Mouse (Mus musculus): ENCODE measurements around the gene Snrnp200. TPM values are rescaled to one million over a fixed set of nuclear protein-coding genes. Genes with fewer than 3 reads are reported as not detected.
"Not testable (repeated sequence)": the region's sequence is repeated elsewhere in the genome, so short reads cannot be mapped to it uniquely, and the experiment has no call there.

The Snrnp200 gene
- polyA plus RNA-seq (2014; fragmentation: Nextera tagmentation; extraction: Ambion mirVana) = 54.6 and 68.6 TPM in 2 replicates

DNA sequence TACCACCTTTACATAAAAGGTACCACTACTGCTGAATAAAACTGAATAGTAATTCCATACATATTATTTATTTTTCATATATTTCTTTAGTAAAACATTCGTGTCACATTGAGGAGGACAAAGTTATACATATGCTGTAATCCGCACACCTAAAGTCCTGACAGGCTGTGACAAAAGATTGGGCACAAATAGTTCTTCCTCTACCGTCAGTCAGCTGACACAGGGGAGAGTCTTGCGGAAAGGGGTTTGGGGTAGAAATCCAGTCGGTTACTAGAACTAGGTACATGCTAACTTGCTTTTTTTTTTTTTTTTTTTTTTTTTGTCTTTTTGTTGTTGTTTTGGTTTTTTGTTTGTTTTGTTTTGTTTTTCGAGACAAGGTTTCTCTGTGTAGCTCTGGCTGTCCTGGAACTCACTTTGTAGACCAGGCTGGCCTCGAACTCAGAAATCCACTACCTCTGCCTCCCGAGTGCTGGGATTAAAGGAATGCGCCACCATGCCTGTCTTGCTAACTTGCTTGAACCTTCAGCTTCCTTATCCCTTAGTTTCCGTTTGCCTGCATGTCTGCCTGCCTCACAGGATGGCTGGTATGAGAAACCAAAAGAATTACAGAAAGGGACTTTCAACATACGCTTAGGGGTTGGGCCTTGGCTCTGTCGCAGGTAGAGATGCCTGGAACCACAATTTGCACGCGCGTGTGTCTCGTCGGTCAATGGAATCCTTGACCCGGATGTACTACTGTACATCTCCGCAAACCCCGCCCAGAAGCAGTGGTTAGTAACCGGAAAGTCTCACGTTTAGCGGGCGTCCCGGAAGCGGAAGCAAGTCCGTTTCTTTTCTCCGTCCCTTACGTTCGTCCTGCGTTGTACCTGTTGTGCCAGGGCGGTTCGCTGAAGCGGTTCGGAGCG is at the start of gene Snrnp200, which contains the start of gene 1810024B03Rik:
Gene Snrnp200 (plus strand): TSS at position 840 of the 905 bp plus-strand sequence.
Gene 1810024B03Rik (minus strand): TSS at position 734 of the 905 bp plus-strand sequence.
- peak within 1 kb of the TSS; percentile 94 for H3K4me3 ChIP-seq (ENCODE audit: low read depth, low read length)
- ATAC-seq (ENCODE audit: low read depth) = peak; percentile 100
- H3K36me3 ChIP-seq (ENCODE audit: control insufficient read depth, insufficient read depth, low read length) = peaks cover 32% of the 10 kb centered on the region
- peak within 1 kb of the TSS; percentile 86 for H3K4me2 ChIP-seq (ENCODE audit: low read depth, low read length)
- peak; percentile 99 for DNase-seq (ENCODE audit: low spot score)
- no peaks in the 10 kb centered on the region for H3K9me3 ChIP-seq (ENCODE audit: control insufficient read depth, low read length)
- H3K27ac ChIP-seq (replicated peaks; ENCODE audit: low read depth, low read length) = peak within 1 kb of the TSS; percentile 83
- WGBS = 11% methylated on average over 36 of the region's 36 CpGs
- peak within 1 kb of the TSS; percentile 90 for H3K9ac ChIP-seq (ENCODE audit: low read depth, low read length)
- H3K27me3 ChIP-seq (replicated peaks; ENCODE audit: control insufficient read depth, insufficient read depth, low read length) = no peaks in the 10 kb centered on the region
- peaks cover 9% of the 10 kb centered on the region for H3K4me1 ChIP-seq (ENCODE audit: control insufficient read depth, insufficient read depth, low read length)

DNA sequence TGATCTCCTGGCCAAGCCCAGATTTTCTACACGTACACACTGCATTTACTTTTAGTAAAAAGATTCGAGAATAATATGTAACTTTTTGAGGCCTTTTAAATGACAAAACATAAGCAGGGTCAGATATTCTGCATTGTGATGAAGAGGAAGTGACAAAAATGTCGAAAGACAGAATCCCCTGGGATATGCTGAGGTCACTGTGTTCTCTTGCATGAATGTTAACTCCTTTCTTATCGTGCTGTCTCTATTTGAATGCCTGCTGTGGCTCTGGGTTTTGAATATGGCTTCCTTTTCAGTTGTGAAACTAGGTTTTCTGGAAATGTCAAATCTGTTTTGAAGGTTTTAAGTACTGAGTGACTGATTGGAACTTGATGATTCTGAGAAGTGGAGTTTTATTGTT is 42.5 kb upstream of the Snrnp200 start:
- Histone ChIP-seq H3K4me2 (ENCODE audit: low read depth, low read length) (no peak overlapping the region), H3K4me1 (ENCODE audit: control insufficient read depth, insufficient read depth, low read length) (no peaks in the 10 kb centered on the region), H3K4me3 (ENCODE audit: low read depth, low read length) (no peak overlapping the region), H3K27ac (replicated peaks; ENCODE audit: low read depth, low read length) (no peak overlapping the region), H3K36me3 (ENCODE audit: control insufficient read depth, insufficient read depth, low read length) (no peaks in the 10 kb centered on the region), H3K9me3 (ENCODE audit: control insufficient read depth, low read length) (no peaks in the 10 kb centered on the region), H3K27me3 (replicated peaks; ENCODE audit: control insufficient read depth, insufficient read depth, low read length) (no peaks in the 10 kb centered on the region), H3K9ac (ENCODE audit: low read depth, low read length) (no peak overlapping the region)
- ATAC-seq (ENCODE audit: low read depth) = no peak
- 56% methylated on average over 4 of the region's 4 CpGs for WGBS
- DNase-seq (ENCODE audit: low spot score) = no peak

DNA sequence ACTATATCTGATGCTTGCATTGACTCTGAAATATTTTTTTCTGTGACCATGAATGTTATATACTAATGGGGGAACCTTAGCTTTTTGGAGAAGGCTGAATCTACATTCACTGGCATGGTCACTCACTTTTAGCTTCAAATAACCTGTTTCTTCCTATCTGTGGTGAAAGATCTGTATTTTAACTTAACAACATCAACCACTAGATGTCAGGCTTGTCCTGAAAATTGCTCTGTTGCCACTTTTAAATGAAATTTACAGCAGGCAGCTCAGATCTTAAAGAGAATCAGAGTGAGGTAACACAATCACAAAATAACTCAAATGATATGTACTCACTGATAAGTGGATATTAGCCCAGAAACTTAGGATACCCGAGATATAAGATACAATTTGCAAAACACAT is 41.9 kb upstream of the Snrnp200 start:
- not testable (repeated sequence) for H3K9me3 ChIP-seq (ENCODE audit: control insufficient read depth, low read length); H3K9ac ChIP-seq (ENCODE audit: low read depth, low read length); H3K4me2 ChIP-seq (ENCODE audit: low read depth, low read length); ATAC-seq (ENCODE audit: low read depth); H3K36me3 ChIP-seq (ENCODE audit: control insufficient read depth, insufficient read depth, low read length); H3K27ac ChIP-seq (replicated peaks; ENCODE audit: low read depth, low read length); H3K4me3 ChIP-seq (ENCODE audit: low read depth, low read length); H3K4me1 ChIP-seq (ENCODE audit: control insufficient read depth, insufficient read depth, low read length); H3K27me3 ChIP-seq (replicated peaks; ENCODE audit: control insufficient read depth, insufficient read depth, low read length)
- peak; percentile 67 for DNase-seq (ENCODE audit: low spot score)
- WGBS = 6% methylated on average over 1 of the region's 1 CpGs

GRCm38 (mm10) chr2:127182598-127183381 is 25.4 kb upstream of the Snrnp200 start:
- Histone ChIP-seq H3K27me3 (replicated peaks; ENCODE audit: control insufficient read depth, insufficient read depth, low read length) (0 out of 2 replicates have a peak, but pooled peaks cover 5% of the 10 kb centered on the region), H3K4me2 (ENCODE audit: low read depth, low read length) (peak overlapping the region; percentile 64), H3K9ac (ENCODE audit: low read depth, low read length) (peak overlapping the region; percentile 70), H3K4me1 (ENCODE audit: control insufficient read depth, insufficient read depth, low read length) (no peaks in the 10 kb centered on the region), H3K9me3 (ENCODE audit: control insufficient read depth, low read length) (no peaks in the 10 kb centered on the region), H3K4me3 (ENCODE audit: low read depth, low read length) (peak overlapping the region; percentile 52), H3K27ac (replicated peaks; ENCODE audit: low read depth, low read length) (peak overlapping the region; percentile 83), H3K36me3 (ENCODE audit: control insufficient read depth, insufficient read depth, low read length) (no peaks in the 10 kb centered on the region)
- DNase-seq (ENCODE audit: low spot score) = peak; percentile 97
- WGBS = 1% methylated on average over 17 of the region's 17 CpGs
- ATAC-seq (ENCODE audit: low read depth) = peak; percentile 100

GRCm38 (mm10) chr2:127189574-127189973 is 18.6 kb upstream of the Snrnp200 start:
- Histone ChIP-seq H3K27me3 (replicated peaks; ENCODE audit: control insufficient read depth, insufficient read depth, low read length) (no peaks in the 10 kb centered on the region), H3K4me3 (ENCODE audit: low read depth, low read length) (no peak overlapping the region), H3K36me3 (ENCODE audit: control insufficient read depth, insufficient read depth, low read length) (no peaks in the 10 kb centered on the region), H3K9me3 (ENCODE audit: control insufficient read depth, low read length) (no peaks in the 10 kb centered on the region), H3K4me2 (ENCODE audit: low read depth, low read length) (no peak overlapping the region), H3K9ac (ENCODE audit: low read depth, low read length) (no peak overlapping the region), H3K27ac (replicated peaks; ENCODE audit: low read depth, low read length) (no peak overlapping the region), H3K4me1 (ENCODE audit: control insufficient read depth, insufficient read depth, low read length) (no peaks in the 10 kb centered on the region)
- no peak for ATAC-seq (ENCODE audit: low read depth)
- DNase-seq (ENCODE audit: low spot score) = no peak

- H3K27me3 ChIP-seq (replicated peaks; ENCODE audit: control insufficient read depth, insufficient read depth, low read length) = no peaks in the 10 kb centered on the region
- peaks cover 9% of the 10 kb centered on the region for H3K36me3 ChIP-seq (ENCODE audit: control insufficient read depth, insufficient read depth, low read length)
- H3K4me3 ChIP-seq (ENCODE audit: low read depth, low read length) = no peak overlapping the region
- H3K27ac ChIP-seq (replicated peaks; ENCODE audit: low read depth, low read length) = no peak overlapping the region
- H3K9ac ChIP-seq (ENCODE audit: low read depth, low read length) = no peak overlapping the region
- H3K4me1 ChIP-seq (ENCODE audit: control insufficient read depth, insufficient read depth, low read length) = peaks cover 9% of the 10 kb centered on the region
- WGBS = 29% methylated on average over 3 of the region's 3 CpGs
- no peak overlapping the region for H3K4me2 ChIP-seq (ENCODE audit: low read depth, low read length)
- peak; percentile 41 for DNase-seq (ENCODE audit: low spot score)
- H3K9me3 ChIP-seq (ENCODE audit: control insufficient read depth, low read length) = no peaks in the 10 kb centered on the region
- no peak for ATAC-seq (ENCODE audit: low read depth)
These were observed 3.3 kb upstream of the Snrnp200 start for GRCm38 (mm10) chr2:127204932-127205331.

- not testable (repeated sequence) for H3K9ac ChIP-seq (ENCODE audit: low read depth, low read length); H3K4me3 ChIP-seq (ENCODE audit: low read depth, low read length); ATAC-seq (ENCODE audit: low read depth); H3K27ac ChIP-seq (replicated peaks; ENCODE audit: low read depth, low read length); DNase-seq (ENCODE audit: low spot score); H3K27me3 ChIP-seq (replicated peaks; ENCODE audit: control insufficient read depth, insufficient read depth, low read length); H3K4me2 ChIP-seq (ENCODE audit: low read depth, low read length); H3K4me1 ChIP-seq (ENCODE audit: control insufficient read depth, insufficient read depth, low read length); H3K9me3 ChIP-seq (ENCODE audit: control insufficient read depth, low read length)
- H3K36me3 ChIP-seq (ENCODE audit: control insufficient read depth, insufficient read depth, low read length) = peaks cover 19% of the 10 kb centered on the region
- 82% methylated on average over 4 of the region's 4 CpGs for WGBS
These were observed 2.2 kb upstream of the Snrnp200 start for GRCm38 (mm10) chr2:127205936-127206335.

- no peak for ATAC-seq (ENCODE audit: low read depth)
- Histone ChIP-seq H3K36me3 (ENCODE audit: control insufficient read depth, insufficient read depth, low read length) (peaks cover 27% of the 10 kb centered on the region), H3K4me2 (ENCODE audit: low read depth, low read length) (no peak overlapping the region), H3K9me3 (ENCODE audit: control insufficient read depth, low read length) (no peaks in the 10 kb centered on the region), H3K4me1 (ENCODE audit: control insufficient read depth, insufficient read depth, low read length) (peaks cover 9% of the 10 kb centered on the region), H3K9ac (ENCODE audit: low read depth, low read length) (no peak overlapping the region), H3K27me3 (replicated peaks; ENCODE audit: control insufficient read depth, insufficient read depth, low read length) (no peaks in the 10 kb centered on the region), H3K27ac (replicated peaks; ENCODE audit: low read depth, low read length) (no peak overlapping the region), H3K4me3 (ENCODE audit: low read depth, low read length) (no peak overlapping the region)
- no peak for DNase-seq (ENCODE audit: low spot score)
- WGBS = 94% methylated on average over 2 of the region's 2 CpGs
These were observed 1.3 kb upstream of the Snrnp200 start for GRCm38 (mm10) chr2:127206916-127207315.
